Mouse (Mus musculus): ENCODE measurements at regions not wholly inside any gene's neighbourhood (a gene's known extent, or its start where the extent isn't known, plus 50 kb on each side); places are given as distances from the start of the nearest gene placed in this dataset.

DNA sequence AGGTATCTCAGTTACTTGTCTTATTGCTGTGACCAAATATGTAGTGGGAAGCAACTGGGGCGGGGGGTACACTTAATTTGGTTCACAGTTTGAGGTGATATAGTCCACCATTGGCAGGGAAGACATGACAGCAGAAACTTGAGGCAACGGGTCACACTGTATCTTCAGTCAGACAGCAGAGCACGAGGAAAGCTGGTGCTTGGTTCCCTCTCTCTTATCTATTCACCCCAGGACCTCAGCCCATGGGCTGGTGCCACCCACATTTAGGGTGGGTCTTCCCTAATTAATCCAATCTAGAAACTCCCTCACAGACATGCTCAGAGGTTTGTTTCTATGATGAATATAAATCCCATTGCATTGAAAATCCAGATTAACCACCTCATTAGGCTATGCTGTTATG, 56.5 kb downstream of the Otud1 start:
- no peak for DNase-seq (ENCODE audit: extremely low spot score, low read depth, low spot score)

DNA sequence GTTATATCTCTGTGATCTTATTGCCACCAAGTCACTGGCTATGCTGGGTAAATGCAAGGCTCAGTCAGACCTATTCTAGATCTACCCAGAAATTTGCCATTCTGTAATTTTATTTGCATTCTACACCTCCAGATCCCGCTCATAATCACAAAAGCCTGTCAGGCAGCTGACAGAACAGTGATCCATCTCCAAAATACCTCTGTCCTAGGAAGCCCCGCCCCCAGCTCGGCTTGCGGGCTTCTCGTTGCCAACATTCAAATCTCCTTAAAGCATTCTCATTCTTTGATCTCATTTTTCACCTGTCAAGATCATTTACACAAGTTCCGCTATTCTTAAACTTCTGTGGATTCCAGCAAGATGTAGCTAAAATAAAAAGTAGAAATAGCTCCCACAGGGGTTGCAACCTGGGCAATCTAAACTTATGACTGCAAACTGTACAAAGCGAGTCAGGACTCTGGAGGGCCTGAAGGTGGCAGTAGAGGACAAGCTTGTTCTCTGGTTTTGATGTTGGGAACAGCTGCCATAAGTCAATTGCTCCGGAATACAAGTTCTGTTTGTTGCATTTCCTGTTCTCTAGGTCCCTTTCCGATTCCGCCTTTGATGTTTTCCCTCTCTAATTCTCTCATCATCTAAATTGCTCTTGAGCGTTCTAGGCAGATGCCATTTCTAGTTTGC, 58.1 kb downstream of the Otud1 start:
- DNase-seq (ENCODE audit: extremely low spot score, low read depth, low spot score): peak; percentile 58

DNA sequence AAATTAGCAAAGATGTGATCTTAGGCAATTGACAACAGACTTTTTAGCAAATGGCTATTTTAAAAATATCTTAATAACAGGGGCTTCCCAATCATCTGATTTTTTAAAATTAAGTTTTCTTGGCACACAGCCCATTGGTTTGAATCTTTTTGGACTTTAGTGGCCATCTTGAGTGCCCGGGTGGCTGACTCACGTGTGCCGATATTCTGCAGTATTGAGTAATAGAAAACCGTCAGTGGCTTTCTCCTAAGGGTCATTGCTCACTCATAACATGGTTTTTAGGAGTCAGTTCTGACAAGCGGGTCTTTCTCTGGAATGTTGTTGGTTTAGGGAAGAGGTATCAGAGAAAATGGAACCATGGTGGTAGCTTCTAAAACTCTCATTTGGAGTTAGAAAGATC, 58.8 kb downstream of the Otud1 start:
- no peak for DNase-seq (ENCODE audit: extremely low spot score, low read depth, low spot score)

DNA sequence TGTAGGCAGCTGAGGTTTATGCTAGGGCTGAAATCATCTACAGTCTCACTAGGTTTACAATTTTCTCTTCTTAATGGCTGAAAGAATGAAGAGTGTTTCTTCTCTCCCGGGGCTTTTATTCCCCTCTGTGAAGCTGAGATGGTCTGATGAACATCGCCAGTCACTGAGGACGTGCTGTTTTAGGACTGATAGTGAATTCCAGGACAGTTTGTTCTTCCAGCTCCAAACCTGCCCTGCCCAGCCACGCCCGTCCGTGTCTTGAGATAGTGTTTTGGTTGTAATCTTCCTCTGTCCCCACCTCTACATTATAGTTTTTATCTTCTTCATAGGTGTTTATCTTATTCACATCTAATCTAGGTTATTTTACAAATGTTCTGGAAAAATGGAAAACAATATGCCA, 68.5 kb downstream of the Otud1 start:
- no peak for DNase-seq (ENCODE audit: extremely low spot score, low read depth, low spot score)

DNA sequence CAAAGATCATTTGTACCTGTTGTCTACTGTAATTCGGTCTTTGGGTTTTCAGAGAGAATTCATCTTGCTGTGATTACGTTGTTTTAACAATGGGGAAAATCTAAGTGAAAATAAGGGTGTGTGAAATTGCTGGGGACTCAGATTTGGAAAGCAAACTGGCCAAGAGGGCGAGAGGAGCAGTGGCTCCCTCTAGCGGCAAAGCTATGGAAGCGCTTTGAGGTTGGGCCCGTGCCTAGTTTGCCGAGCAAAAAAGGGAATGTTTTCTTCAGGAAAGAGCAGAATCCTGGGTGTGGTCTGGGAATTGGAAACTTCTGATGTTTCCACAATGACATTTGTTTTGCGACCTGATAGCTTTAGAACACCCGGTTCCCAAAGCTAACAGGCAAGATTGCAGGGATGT, 69.4 kb downstream of the Otud1 start:
- DNase-seq (ENCODE audit: extremely low spot score, low read depth, low spot score): no peak

DNA sequence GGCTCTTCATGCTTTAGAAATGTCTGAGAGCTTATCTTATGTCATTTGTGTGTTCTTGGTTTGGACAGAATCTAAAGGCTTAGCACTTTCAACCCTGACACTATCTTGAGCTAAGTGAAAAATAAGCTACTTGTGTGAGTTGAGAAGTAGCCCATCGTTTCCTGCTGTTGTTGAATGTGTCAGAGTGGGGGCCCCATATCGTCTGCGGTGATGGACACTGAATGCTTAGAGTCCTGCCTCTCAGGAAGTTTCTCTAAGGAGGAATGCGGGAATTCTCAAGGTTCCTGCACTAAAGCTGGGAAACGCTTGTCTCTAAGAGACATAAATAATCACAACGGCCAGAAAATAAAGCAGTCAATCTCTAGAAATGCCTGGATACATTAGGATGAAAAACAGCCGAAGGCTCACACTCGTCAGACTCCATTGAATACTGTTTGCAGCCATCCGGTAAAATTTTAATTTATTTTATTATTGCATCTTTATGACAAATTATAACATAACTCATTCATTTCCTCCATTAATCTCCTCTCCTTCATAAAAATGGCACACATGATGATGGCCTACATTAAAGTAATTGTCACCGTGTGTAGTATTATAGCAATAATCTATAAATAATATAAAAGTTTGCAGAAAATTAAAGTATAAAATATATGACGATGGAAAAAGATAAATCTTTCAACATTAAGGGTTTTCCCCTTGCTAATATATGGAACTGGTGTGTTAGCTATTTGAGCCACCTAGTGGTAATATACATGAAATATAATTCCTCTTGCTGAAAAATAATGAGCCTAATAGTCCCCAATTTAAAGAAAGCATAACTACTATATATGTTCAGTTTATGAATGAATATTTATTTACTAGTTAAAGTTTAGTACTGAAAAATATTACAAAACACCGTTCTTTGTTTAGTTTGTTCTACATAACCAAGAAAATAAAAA, 75.6 kb downstream of the Otud1 start:
- DNase-seq (ENCODE audit: extremely low spot score, low read depth, low spot score): no peak

DNA sequence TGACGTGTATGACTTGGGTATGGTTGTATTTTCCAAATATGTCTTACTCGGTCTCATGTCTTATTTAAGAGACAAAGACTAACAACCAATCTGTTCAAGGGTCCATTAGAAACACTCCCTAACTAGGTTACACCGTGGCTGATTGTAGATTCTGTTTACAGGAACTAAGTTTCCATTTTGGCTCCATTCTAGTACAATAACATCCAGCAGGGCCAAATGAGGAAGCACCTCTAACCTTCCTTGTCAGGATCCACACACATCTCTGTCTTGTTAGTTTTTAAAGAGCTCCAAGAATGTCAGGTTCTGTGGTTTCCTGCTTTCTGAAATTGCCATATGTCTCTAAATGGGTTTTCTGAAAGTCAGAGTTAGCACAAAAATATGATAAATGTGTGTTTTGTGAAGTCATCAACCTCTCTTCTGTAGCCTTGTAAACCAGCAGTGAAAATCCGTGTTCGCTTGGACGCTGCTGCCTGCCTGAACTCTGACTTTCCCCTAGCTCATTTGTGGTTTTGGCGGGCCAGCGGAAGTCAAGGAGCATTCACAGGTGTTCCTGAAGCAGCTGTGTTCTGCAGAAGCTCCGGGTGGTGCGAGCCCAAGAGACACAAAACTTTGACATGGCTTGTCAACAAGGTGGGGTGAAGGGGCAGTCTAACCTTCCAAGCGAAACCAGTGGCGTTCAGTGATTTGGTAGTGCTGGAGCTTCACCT, 76.8 kb downstream of the Otud1 start:
- no peak for DNase-seq (ENCODE audit: extremely low spot score, low read depth, low spot score)

DNA sequence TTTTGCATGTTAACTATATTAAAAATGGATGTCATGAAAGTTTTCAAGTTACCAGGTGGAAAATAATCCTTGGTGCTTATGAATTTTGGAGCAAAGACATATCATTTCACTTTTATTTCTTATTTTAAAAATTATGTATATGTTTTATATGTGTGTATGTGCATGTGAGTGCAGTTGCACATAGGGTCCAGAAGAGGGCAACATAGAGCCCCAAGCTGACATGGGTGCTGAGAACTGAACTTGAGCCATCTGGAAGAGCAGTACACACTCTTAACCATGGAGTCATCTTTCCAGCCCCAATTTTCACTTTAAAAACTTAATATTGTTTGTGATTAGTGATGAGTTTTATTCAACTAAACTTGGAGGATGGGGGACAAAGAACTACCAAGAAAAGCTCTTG, 84.0 kb downstream of the Otud1 start:
- no peak for DNase-seq (ENCODE audit: extremely low spot score, low read depth, low spot score)

DNA sequence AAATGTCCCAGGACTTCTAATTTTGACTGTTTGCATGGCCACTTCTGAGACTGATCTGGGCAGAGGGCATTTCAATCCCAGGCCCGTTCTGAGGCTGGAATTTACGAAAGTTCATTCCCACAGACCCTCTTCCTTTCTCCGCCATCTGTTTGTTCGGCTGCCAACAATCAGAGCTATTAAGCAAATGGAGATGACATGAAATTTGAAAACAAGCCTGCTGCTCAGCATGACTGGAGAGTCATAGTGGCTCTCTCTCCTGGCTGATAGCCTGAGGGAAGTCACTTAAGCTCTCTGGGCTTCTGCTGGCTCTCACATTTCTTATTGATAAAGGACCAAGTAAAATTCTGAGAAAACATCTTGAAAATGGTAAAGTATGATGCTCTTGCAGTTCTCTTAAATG, 85.9 kb downstream of the Otud1 start:
- no peak for DNase-seq (ENCODE audit: extremely low spot score, low read depth, low spot score)

DNA sequence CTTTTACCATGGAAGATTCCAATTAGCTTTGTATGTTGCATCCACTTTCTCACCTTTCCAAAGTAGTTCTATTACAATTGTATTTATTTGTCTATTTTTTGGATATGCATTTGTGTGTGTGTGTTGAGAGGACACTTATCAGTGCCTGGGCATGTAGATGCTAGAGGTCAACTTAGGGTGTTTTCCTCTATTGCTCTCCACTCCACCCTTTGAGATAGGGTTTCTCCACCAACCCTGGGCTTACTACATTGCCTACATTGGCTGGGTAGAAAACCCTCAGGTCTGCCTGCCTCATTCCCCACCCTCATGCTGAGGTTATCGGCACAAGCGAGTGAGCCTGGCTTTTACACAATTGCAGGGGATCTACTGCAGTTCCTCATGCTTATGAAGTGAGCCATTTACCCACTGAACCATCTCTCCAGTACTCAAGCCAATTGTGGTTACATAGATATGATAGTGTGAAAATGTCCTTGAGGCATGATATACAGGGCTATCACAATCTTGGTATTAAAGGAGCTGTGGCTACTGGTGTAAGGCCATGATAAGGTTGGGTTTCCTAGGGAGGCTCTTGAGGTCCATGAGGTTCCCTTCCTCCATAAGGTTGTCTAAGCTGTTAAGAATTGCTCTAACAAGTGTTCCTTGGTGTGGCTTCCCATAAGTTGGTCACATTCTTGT, 87.6 kb downstream of the Otud1 start:
- DNase-seq (ENCODE audit: extremely low spot score, low read depth, low spot score): no peak

DNA sequence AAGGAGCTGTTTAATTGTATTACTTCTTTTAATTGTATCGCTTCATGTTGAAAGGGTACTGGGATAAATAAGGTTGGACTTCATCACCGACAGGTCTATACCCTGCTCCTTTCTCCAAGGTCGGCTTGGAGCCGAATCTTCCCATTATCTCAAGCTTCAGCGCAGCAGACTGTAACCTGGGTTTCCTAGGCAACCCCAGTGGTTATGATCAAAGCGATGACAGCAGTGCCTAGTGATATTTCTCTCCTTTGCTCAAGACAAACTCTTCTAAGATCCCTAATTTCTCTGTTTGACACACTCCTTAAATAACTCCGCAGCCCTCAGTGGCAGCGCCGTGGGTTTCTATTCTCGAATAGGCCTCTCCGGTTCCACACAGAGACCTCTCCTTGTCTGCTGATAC, 95.2 kb downstream of the Otud1 start:
- no peak for DNase-seq (ENCODE audit: extremely low spot score, low read depth, low spot score)

DNA sequence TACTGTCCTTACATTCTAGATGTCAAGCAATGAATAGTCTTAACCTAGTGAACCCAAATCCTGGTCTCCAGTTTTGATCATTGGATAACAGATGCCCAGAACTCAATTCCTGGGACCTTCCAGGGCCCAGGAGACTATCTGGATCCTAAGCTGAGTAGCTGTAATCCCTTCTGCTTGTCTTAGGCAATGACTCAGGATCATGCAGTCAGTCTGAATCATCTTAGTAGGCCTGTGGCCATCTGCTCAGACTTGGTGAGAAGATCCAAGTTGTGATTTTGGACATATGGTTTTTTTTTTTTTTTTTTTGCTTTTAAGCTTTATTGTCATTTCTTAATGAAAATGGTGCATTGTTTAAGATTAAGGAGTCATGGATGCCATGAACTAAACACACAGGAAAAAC, 95.9 kb downstream of the Otud1 start:
- no peak for DNase-seq (ENCODE audit: extremely low spot score, low read depth, low spot score)

DNA sequence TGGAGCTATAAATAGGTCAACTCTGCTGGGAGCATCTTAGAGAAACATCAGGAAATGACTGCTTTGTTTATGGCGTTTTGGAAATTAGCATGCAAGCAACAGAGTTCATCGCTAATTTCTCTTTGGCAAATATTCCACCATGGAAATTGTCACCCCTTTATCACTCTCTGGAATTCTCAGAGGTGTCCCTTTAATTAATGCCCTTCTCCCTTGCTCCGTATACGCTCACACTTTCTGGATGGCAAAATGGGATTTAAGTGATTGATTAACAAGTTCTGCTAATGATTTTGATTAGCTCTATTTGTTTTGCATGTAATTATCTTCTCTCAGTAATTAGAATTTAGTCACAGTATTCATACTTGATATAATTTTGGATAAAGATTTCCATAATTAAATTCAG, 100.4 kb downstream of the Otud1 start:
- DNase-seq (ENCODE audit: extremely low spot score, low read depth, low spot score): no peak

DNA sequence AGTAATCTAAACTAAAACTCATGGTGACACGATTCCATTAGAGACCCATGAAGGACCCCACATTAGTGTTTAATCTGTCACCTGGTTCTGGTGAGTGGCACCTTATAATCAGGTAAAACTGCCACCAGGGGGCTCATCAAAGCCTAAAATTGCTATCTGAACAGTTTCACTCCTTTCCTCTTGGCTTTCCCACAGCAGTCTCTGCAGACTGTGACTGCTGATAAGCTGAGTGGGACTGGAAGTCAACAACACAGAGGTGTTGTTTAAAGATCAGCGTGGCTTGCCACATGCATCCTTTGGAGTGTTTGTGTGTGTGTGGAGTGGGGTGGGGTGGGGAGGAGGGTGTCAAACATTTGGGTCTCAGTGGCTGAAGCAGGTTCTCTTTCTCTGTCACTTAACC, 101.6 kb downstream of the Otud1 start:
- DNase-seq (ENCODE audit: extremely low spot score, low read depth, low spot score): no peak

DNA sequence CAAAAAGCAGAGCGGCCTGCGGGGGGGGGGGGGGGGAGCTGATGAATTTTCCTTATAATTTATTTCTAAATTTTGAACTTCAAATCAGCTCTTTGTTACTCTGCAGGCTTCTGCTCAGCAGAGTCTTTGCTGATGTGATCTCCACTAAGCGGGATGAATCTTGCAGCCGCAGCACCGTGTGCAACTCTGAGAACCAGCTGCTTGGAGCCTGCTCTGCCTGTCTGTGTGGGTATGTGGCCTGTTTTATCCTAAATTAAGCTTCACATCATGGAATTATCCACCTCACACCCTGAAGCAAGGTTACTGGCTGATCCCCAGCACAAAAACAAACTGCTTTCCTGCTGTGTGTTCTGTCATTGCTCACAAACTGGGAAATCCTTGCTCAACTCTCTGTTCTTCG, 102.0 kb downstream of the Otud1 start:
- no peak for DNase-seq (ENCODE audit: extremely low spot score, low read depth, low spot score)

DNA sequence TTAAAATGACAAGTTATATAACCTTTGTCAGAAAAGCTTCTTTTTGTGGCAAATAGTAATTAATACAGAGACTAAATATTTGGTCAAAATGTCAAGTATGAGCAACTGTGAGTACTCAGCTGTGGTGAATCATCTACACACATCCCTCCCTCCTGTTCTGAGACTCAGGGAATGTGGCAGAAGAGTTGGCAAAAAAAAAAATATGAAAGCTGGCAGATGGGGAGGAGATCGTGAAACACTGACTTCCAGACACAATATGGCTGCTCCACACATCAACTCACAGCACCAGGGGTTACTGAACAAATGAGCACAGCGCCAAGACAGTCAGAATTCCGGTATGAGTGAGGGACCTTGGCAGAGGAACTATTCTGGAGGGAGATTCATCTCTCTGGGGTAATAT, 105.4 kb downstream of the Otud1 start:
- no peak for DNase-seq (ENCODE audit: extremely low spot score, low read depth, low spot score)

DNA sequence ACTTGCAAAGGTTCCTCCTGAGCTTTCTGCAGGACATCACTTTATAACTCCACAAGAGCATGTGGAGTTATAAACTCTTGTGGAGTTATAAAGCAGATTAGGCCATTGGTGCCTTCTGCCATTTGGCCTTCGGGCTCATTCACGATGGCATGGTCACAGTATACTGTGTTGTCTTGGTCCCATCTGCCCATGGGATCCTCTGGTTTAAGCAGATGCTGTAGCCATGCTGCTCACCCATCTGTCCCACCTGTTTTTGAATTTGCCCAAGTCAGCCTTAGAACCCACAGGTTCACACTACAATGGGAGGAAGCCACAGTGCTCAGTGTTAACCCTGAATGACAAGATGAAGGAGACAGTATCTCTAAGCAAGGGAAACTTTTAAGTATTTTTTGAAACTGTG, 124.7 kb upstream of the Etl4 start:
- DNase-seq (ENCODE audit: extremely low spot score, low read depth, low spot score): no peak

DNA sequence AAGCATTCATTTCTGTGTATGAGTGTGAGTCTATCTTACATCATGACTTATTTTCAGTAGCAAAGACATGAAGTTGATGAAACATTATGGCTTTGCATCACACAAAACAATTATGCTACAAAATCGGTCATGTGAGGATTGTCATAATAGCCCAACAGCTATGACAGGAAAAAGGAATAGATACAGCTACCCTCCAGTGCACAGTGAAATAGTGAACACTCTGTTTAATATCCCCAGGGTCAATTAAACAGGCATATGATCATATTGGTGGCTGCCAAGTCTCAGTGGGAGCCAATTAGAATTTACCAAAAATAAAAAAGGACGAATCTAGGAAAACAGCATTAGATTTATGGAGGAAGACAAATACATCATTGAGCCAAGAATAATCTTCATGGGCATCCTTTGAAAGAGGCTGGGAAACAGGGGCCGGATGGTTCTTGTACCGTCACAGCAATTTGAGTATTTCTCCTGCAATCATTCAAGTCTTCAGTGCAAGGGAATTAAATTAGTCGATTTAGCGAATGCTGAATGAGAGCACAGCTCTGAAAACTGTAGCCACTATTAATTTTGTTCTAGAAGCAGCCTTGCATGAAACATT, 123.8 kb upstream of the Etl4 start:
- no peak for DNase-seq (ENCODE audit: extremely low spot score, low read depth, low spot score)

DNA sequence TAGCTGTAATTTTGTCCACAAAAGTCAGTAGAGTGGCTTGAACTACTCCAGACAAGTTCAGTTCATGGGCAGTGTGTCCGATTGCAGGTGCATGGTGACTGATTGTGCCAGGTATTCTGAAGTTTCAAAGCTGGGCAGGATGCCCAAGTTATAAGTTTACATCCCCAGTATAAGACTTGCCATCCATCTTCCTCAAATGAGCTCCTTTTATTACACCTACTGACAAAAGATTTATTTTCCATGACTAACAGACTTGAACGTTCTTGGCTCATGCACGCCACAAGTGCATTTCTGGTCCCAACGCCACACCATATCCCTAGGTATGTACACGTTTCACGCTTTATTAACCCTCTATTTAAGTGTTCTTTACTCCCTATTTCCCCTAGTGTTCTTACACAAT, 117.4 kb upstream of the Etl4 start:
- no peak for DNase-seq (ENCODE audit: extremely low spot score, low read depth, low spot score)

DNA sequence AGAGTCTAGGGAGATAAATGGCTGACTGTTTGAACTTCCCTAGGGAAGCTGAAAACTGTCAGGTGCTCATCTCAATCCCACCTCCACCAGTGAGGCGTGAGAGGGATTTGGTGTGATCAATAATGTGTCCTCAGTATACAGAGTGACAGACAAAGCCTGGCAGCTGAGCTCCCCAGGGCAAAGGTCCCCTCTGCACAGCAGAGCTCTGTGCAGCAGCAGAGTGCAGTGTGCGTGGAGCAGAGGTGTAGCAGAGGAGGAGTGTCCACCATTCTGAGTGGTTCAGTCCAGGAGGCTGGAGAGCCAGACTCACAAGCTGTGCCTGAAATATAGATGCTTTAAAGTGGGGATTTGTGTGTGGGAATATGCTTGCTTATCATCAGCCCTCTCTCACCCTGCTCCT, 112.8 kb upstream of the Etl4 start:
- DNase-seq (ENCODE audit: extremely low spot score, low read depth, low spot score): no peak

Data from hindlimb bud, embryonic 11.5 days (tissue).